Mouse (Mus musculus) monocyte, adult 2 months (primary cell): ENCODE data around the gene Retsat.

Experiments used
- DNase-seq, 2 experiments: peaks; one replicate each; pipeline ENCODE4 v3.0.0; 2022; ENCODE audit warnings: low spot score in 2 of 2, low read depth in 1 of 2

The Retsat gene

GRCm38 (mm10) chr6:72622917-72623316 is 24.6 kb downstream of the Retsat start:
- DNase-seq, result no peak

GRCm38 (mm10) chr6:72623661-72624402 is 25.6 kb downstream of the Retsat start:
- no peak for DNase-seq

- no peak for DNase-seq
These were observed 28.1 kb downstream of the Retsat start for GRCm38 (mm10) chr6:72626391-72626790.

GRCm38 (mm10) chr6:72627276-72627675 is 29.0 kb downstream of the Retsat start:
- DNase-seq, result no peak

- DNase-seq, result no peak
These were observed 32.1 kb downstream of the Retsat start for GRCm38 (mm10) chr6:72630370-72630769.

- DNase-seq, result no peak
These were observed 32.7 kb downstream of the Retsat start for GRCm38 (mm10) chr6:72630961-72631360.

- DNase-seq, result no peak
These were observed 33.4 kb downstream of the Retsat start for GRCm38 (mm10) chr6:72631700-72632099.

GRCm38 (mm10) chr6:72634311-72634710 is 36.0 kb downstream of the Retsat start:
- no peak for DNase-seq

- DNase-seq, result peak in 1 of 2 experiments; percentile 17
These were observed 37.6 kb downstream of the Retsat start for GRCm38 (mm10) chr6:72635760-72636431.

GRCm38 (mm10) chr6:72636940-72637339 is 38.7 kb downstream of the Retsat start:
- no peak for DNase-seq

GRCm38 (mm10) chr6:72641218-72641954 is 43.1 kb downstream of the Retsat start:
- no peak for DNase-seq

- DNase-seq, result no peak
These were observed 46.3 kb downstream of the Retsat start for GRCm38 (mm10) chr6:72644576-72644975.

- DNase-seq, result no peak
These were observed 47.1 kb downstream of the Retsat start for GRCm38 (mm10) chr6:72645364-72645763.

- no peak for DNase-seq
These were observed 49.1 kb downstream of the Retsat start for GRCm38 (mm10) chr6:72647383-72647820.

- DNase-seq, result no peak
These were observed 49.8 kb downstream of the Retsat start for GRCm38 (mm10) chr6:72648002-72648595.

GRCm38 (mm10) chr6:72650338-72650851 is 52.1 kb downstream of the Retsat start:
- DNase-seq, result no peak

- no peak for DNase-seq
These were observed 55.1 kb downstream of the Retsat start for GRCm38 (mm10) chr6:72653419-72653818.

- no peak for DNase-seq
These were observed 56.1 kb downstream of the Retsat start for GRCm38 (mm10) chr6:72654355-72654754.

GRCm38 (mm10) chr6:72655309-72656052 is 57.2 kb downstream of the Retsat start:
- no peak for DNase-seq

GRCm38 (mm10) chr6:72656053-72656442 is 57.8 kb downstream of the Retsat start:
- no peak for DNase-seq

GRCm38 (mm10) chr6:72658006-72658405 is 59.7 kb downstream of the Retsat start:
- no peak for DNase-seq
